Mouse (Mus musculus) midbrain, embryonic 11.5 days (tissue): ENCODE measurements around the gene Idh1. TPM values are rescaled to one million over a fixed set of nuclear protein-coding genes. Genes with fewer than 3 reads are reported as not detected.
"Not testable (repeated sequence)": the region's sequence is repeated elsewhere in the genome, so short reads cannot be mapped to it uniquely, and the experiment has no call there.

ENCODE experiments used
- ATAC-seq: fragments of 200-750 bp; cut with Nextera tagmentation; 2 replicates; pipeline ENCODE4 v1.8.0; 2017; ENCODE audit warnings: moderate TSS enrichment, moderate library complexity; ENCODE audit not compliant: low FRiP score
- DNase-seq: peaks from one replicate; pipeline ENCODE4 v3.0.0; 2015; ENCODE audit warnings: low spot score; ENCODE audit errors: missing footprints
- H3K27ac ChIP-seq: fragments of 300-500 bp; sonication (generic); 2 replicates; pipeline ENCODE4 v1.5.1; 2014; ENCODE audit warnings: low read depth, low read length
- H3K27me3 ChIP-seq: fragments of 300-500 bp; sonication (generic); 2 replicates; pipeline ENCODE4 v1.6.1; 2014; ENCODE audit warnings: mild to moderate bottlenecking, low read length, moderate library complexity, mixed read lengths; ENCODE audit not compliant: control insufficient read depth, insufficient read depth
- H3K36me3 ChIP-seq: fragments of 300-500 bp; sonication (generic); 2 replicates; pipeline ENCODE4 v1.6.1; 2014; ENCODE audit warnings: mild to moderate bottlenecking, low read length, moderate library complexity, mixed read lengths; ENCODE audit not compliant: control insufficient read depth, insufficient read depth
- H3K4me1 ChIP-seq: fragments of 300-500 bp; sonication (generic); 2 replicates; pipeline ENCODE4 v1.6.1; 2014; ENCODE audit warnings: low read length; ENCODE audit not compliant: control insufficient read depth, insufficient read depth
- H3K4me2 ChIP-seq: fragments of 300-500 bp; sonication (generic); 2 replicates; pipeline ENCODE4 v1.6.1; 2014; ENCODE audit warnings: mild to moderate bottlenecking, moderate library complexity
- H3K4me3 ChIP-seq: fragments of 300-500 bp; sonication (generic); 2 replicates; pipeline ENCODE4 v1.5.1; 2014; ENCODE audit warnings: low read depth, low read length
- H3K9ac ChIP-seq: fragments of 300-500 bp; sonication (generic); 2 replicates; pipeline ENCODE4 v1.6.1; 2014; ENCODE audit warnings: low read length
- H3K9me3 ChIP-seq: fragments of 300-500 bp; sonication (generic); 2 replicates; pipeline ENCODE4 v1.6.1; 2016; ENCODE audit warnings: low read length; ENCODE audit not compliant: control insufficient read depth
- WGBS: fragments of 180-500 bp; shearing (Covaris S2); extraction: QIAGEN DNeasy Blood & Tissue Kit; methylation state at CpG from one replicate; pipeline ENCODE4 v1.1.7; 2014; 5-methylcytosine and 5-hydroxymethylcytosine counted together
- polyA plus RNA-seq: library from polyadenylated mRNA; unstranded; fragments of >200 nt; fragmentation: Nextera tagmentation; extraction: Ambion mirVana; gene quantifications from 2 replicates; pipeline ENCODE4 v1.2.1, GENCODE M21; 2014

The Idh1 gene
- polyA plus RNA-seq, result 433 and 472 TPM in 2 replicates

GRCm38 (mm10) chr1:65186287-65187073, at the start of gene Idh1, which contains the start of gene Pikfyve:
TSS of gene Idh1 (minus strand) at chr1:65186500.
TSS of gene Pikfyve (plus strand) at chr1:65186683.
- peak; percentile 100 for ATAC-seq
- no peaks in the 10 kb centered on the region for H3K36me3 ChIP-seq
- WGBS, result under 1% methylated on average over 64 of the region's 71 CpGs
- peak within 1 kb of the TSS; percentile 68 for H3K27ac ChIP-seq
- no peaks in the 10 kb centered on the region for H3K27me3 ChIP-seq
- peak within 1 kb of the TSS; percentile 74 for H3K4me2 ChIP-seq
- H3K4me3 ChIP-seq, result peak within 1 kb of the TSS; percentile 89
- no peaks in the 10 kb centered on the region for H3K9me3 ChIP-seq
- H3K9ac ChIP-seq, result peak within 1 kb of the TSS; percentile 92
- DNase-seq, result peak; percentile 100
- H3K4me1 ChIP-seq, result peaks cover 13% of the 10 kb centered on the region

GRCm38 (mm10) chr1:65230566-65230965, 44.3 kb upstream of the Idh1 start:
- ATAC-seq, result no peak
- 91% methylated on average over 1 of the region's 1 CpGs for WGBS

GRCm38 (mm10) chr1:65229768-65230167, 43.5 kb upstream of the Idh1 start:
- H3K9me3 ChIP-seq, H3K4me1 ChIP-seq, H3K36me3 ChIP-seq, ATAC-seq, H3K27ac ChIP-seq, H3K27me3 ChIP-seq, H3K4me2 ChIP-seq, DNase-seq, H3K4me3 ChIP-seq, H3K9ac ChIP-seq: not testable (repeated sequence)
- WGBS, result 87% methylated on average over 3 of the region's 3 CpGs

More at GRCm38 (mm10) chr1:65230566-65230965, 44.3 kb upstream of the Idh1 start:
- no peaks in the 10 kb centered on the region for H3K27me3 ChIP-seq
- H3K36me3 ChIP-seq, result peaks cover 3% of the 10 kb centered on the region; the same call in 1 of the 2 replicates
- no peak overlapping the region for H3K4me2 ChIP-seq
- H3K9me3 ChIP-seq, result no peaks in the 10 kb centered on the region
- H3K27ac ChIP-seq, result no peak overlapping the region
- no peak overlapping the region for H3K4me3 ChIP-seq
- no peaks in the 10 kb centered on the region for H3K4me1 ChIP-seq
- H3K9ac ChIP-seq, result no peak overlapping the region
- no peak for DNase-seq

GRCm38 (mm10) chr1:65227681-65228080, 41.4 kb upstream of the Idh1 start:
- Histone ChIP-seq H3K27ac (no peak overlapping the region), H3K27me3 (no peaks in the 10 kb centered on the region), H3K4me3 (no peak overlapping the region), H3K9ac (no peak overlapping the region), H3K4me2 (no peak overlapping the region), H3K36me3 (peaks cover 4% of the 10 kb centered on the region), H3K9me3 (no peaks in the 10 kb centered on the region), H3K4me1 (no peaks in the 10 kb centered on the region)
- 94% methylated on average over 2 of the region's 2 CpGs for whole genome bisulfite sequencing
- DNase-seq (no peak), ATAC-seq (no peak)

GRCm38 (mm10) chr1:65223654-65224053, 37.4 kb upstream of the Idh1 start:
- Histone ChIP-seq H3K36me3 (peaks cover 4% of the 10 kb centered on the region), H3K9me3 (no peaks in the 10 kb centered on the region), H3K27ac (no peak overlapping the region), H3K4me1 (no peaks in the 10 kb centered on the region), H3K4me2 (no peak overlapping the region), H3K4me3 (no peak overlapping the region), H3K27me3 (no peaks in the 10 kb centered on the region), H3K9ac (no peak overlapping the region)
- ATAC-seq, result no peak
- 94% methylated on average over 2 of the region's 2 CpGs for WGBS
- no peak for DNase-seq

GRCm38 (mm10) chr1:65217972-65218371, 31.7 kb upstream of the Idh1 start:
- Histone ChIP-seq H3K4me3 (no peak overlapping the region), H3K9me3 (no peaks in the 10 kb centered on the region), H3K9ac (no peak overlapping the region), H3K27ac (no peak overlapping the region), H3K27me3 (no peaks in the 10 kb centered on the region), H3K36me3 (no peaks in the 10 kb centered on the region; the same call in 1 of the 2 replicates), H3K4me1 (no peaks in the 10 kb centered on the region), H3K4me2 (no peak overlapping the region)
- no peak for ATAC-seq
- 98% methylated on average over 1 of the region's 1 CpGs for WGBS
- no peak for DNase-seq

GRCm38 (mm10) chr1:65217567-65217966, 31.3 kb upstream of the Idh1 start:
- Histone ChIP-seq H3K9ac (no peak overlapping the region), H3K4me2 (no peak overlapping the region), H3K9me3 (no peaks in the 10 kb centered on the region), H3K36me3 (no peaks in the 10 kb centered on the region; the same call in 1 of the 2 replicates), H3K27ac (no peak overlapping the region), H3K4me3 (no peak overlapping the region), H3K27me3 (no peaks in the 10 kb centered on the region), H3K4me1 (no peaks in the 10 kb centered on the region)
- ATAC-seq (no peak), DNase-seq (no peak)
- 93% methylated on average over 2 of the region's 2 CpGs for WGBS

- no peaks in the 10 kb centered on the region; the same call in 1 of the 2 replicates for H3K36me3 ChIP-seq
- no peak for DNase-seq
- H3K4me3 ChIP-seq, result no peak overlapping the region
- H3K4me1 ChIP-seq, result no peaks in the 10 kb centered on the region
- no peak overlapping the region for H3K4me2 ChIP-seq
- H3K27me3 ChIP-seq, result no peaks in the 10 kb centered on the region
- H3K27ac ChIP-seq, result no peak overlapping the region
- peaks cover 6% of the 10 kb centered on the region; the same call in 1 of the 2 replicates for H3K9me3 ChIP-seq
- H3K9ac ChIP-seq, result no peak overlapping the region
- no peak for ATAC-seq
- WGBS, result 15% methylated on average over 2 of the region's 2 CpGs
Measured at GRCm38 (mm10) chr1:65213214-65213613, 26.9 kb upstream of the Idh1 start.

- no peak overlapping the region for H3K4me2 ChIP-seq
Measured at GRCm38 (mm10) chr1:65204299-65204698, 18.0 kb upstream of the Idh1 start.

More at GRCm38 (mm10) chr1:65204299-65204698, 18.0 kb upstream of the Idh1 start:
- no peak overlapping the region for H3K9ac ChIP-seq
- no peaks in the 10 kb centered on the region for H3K27me3 ChIP-seq
- DNase-seq (no peak), ATAC-seq (no peak)
- H3K4me3 ChIP-seq, result no peak overlapping the region
- H3K4me1 ChIP-seq, result no peaks in the 10 kb centered on the region
- H3K27ac ChIP-seq, result no peak overlapping the region
- no peaks in the 10 kb centered on the region for H3K9me3 ChIP-seq
- H3K36me3 ChIP-seq, result peaks cover 8% of the 10 kb centered on the region; the same call in 1 of the 2 replicates
- 83% methylated on average over 1 of the region's 1 CpGs for WGBS
